Mouse (Mus musculus): ENCODE measurements around the gene Efemp2. TPM values are rescaled to one million over a fixed set of nuclear protein-coding genes. Genes with fewer than 3 reads are reported as not detected.

The Efemp2 gene
- polyA plus RNA-seq, 1 experiment from 2014 or later: 80.6 TPM

GRCm38 (mm10) chr19:5472857-5473256, 897 bp upstream of the Efemp2 start:
- no peaks in the 10 kb centered on the region for H3K27me3 ChIP-seq (replicated peaks; ENCODE audit: low read depth, poor library complexity, severe bottlenecking)
- peak overlapping the region; percentile 81; the same call in 1 of the 2 replicates for H3K4me3 ChIP-seq
- H3K36me3 ChIP-seq (replicated peaks): peaks cover 29% of the 10 kb centered on the region
- peaks cover 32% of the 10 kb centered on the region for H3K4me1 ChIP-seq
- H3K27ac ChIP-seq (replicated peaks): no peak overlapping the region
- H3K9me3 ChIP-seq: no peaks in the 10 kb centered on the region
- 80% methylated on average over 3 of the region's 3 CpGs for WGBS
- no peak for DNase-seq (ENCODE audit: low spot score)

DNA sequence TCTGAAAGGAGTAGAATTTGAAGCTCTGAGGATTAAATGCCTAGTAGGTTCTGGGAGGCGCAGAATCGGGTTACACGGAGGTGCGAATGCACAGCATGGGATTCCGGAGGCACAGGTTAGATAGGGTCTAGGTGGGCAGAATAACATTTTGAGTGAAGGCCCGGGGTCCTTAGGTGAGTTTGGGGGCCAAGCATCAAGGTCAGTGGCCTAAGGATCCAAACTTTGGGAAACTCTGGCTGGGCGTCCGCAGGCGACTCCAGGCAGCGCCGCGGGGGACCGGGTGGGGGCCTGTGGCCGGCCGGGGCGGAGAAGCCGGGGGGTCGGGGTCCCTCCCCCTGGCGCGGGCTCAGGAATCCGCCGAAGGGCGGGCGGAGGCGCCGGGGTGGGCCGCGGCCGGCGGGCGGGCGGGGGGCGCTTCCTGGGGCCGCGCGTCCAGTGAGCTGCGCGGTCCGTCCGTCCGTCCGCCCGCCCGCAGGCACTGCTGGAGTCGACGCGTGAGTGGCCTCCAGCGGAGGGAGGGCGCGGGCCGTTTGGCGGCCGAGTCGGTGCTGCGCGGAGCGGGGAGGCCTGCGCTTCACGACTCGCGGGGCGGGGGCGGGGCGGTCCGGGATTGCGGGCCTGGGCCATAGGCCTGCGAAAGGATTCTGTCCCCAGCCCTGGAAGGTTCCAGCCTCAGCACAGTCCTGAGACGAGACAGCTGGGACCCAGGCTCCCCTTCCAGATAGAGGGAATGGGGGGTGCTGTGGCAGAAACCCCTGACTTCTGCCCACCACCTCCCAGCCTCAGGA, 721 bp downstream of the Efemp2 start:
- Histone ChIP-seq H3K36me3 (replicated peaks) (peaks cover 36% of the 10 kb centered on the region), H3K27me3 (replicated peaks; ENCODE audit: low read depth, poor library complexity, severe bottlenecking) (no peaks in the 10 kb centered on the region), H3K9me3 (no peaks in the 10 kb centered on the region), H3K27ac (replicated peaks) (peak overlapping the region; percentile 95), H3K4me1 (peaks cover 32% of the 10 kb centered on the region), H3K4me3 (peak overlapping the region; percentile 81)
- peak; percentile 69 for DNase-seq (ENCODE audit: low spot score)
- 1% methylated on average over 68 of the region's 68 CpGs for WGBS

GRCm38 (mm10) chr19:5475069-5475714, 1.4 kb downstream of the Efemp2 start:
- H3K27ac ChIP-seq (replicated peaks): peak overlapping the region; percentile 95

DNA sequence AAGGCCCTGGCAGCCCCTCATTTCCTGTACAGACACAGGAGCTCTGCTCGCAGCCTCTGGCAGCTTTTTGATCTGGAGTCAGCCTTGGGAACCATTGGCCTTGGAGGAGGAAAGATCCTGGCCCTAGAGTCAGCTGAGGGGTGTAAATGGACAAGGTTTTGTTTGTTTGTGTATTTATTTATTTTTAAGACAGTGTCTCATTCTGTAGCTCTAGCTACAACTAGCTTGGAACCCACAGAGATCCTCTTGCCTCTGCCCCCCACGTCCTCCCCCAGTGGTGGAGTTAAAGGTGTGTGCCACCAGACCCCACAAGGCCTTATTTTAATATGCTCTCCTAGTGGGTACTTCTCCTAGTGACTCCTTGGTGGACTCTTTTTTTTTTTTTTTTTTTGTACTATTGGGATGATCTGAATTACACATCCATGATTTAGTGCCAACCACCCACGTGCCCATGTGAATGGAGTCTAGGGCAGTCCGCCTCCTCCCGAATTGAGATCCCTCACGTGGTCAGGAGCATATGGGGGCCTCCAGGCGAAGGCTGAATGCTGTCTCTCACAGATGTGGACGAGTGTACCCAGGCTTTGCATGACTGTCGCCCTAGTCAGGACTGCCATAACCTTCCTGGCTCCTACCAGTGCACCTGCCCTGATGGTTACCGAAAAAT, 3.4 kb downstream of the Efemp2 start:
- peaks cover 62% of the 10 kb centered on the region for H3K36me3 ChIP-seq (replicated peaks)
- DNase-seq (ENCODE audit: low spot score): no peak
- no peaks in the 10 kb centered on the region for H3K27me3 ChIP-seq (replicated peaks; ENCODE audit: low read depth, poor library complexity, severe bottlenecking)
- no peak overlapping the region for H3K27ac ChIP-seq (replicated peaks)
- 89% methylated on average over 10 of the region's 10 CpGs for WGBS
- no peaks in the 10 kb centered on the region for H3K9me3 ChIP-seq
- H3K4me3 ChIP-seq: no peak overlapping the region; the same call in 1 of the 2 replicates
- H3K4me1 ChIP-seq: peaks cover 32% of the 10 kb centered on the region

More at GRCm38 (mm10) chr19:5475069-5475714, 1.4 kb downstream of the Efemp2 start:
- H3K4me3 ChIP-seq: peak overlapping the region; percentile 81
- H3K36me3 ChIP-seq (replicated peaks): peaks cover 43% of the 10 kb centered on the region
- no peaks in the 10 kb centered on the region for H3K9me3 ChIP-seq
- 23% methylated on average over 13 of the region's 13 CpGs for WGBS
- H3K4me1 ChIP-seq: peaks cover 32% of the 10 kb centered on the region
- no peaks in the 10 kb centered on the region for H3K27me3 ChIP-seq (replicated peaks; ENCODE audit: low read depth, poor library complexity, severe bottlenecking)
- no peak for DNase-seq (ENCODE audit: low spot score)

DNA sequence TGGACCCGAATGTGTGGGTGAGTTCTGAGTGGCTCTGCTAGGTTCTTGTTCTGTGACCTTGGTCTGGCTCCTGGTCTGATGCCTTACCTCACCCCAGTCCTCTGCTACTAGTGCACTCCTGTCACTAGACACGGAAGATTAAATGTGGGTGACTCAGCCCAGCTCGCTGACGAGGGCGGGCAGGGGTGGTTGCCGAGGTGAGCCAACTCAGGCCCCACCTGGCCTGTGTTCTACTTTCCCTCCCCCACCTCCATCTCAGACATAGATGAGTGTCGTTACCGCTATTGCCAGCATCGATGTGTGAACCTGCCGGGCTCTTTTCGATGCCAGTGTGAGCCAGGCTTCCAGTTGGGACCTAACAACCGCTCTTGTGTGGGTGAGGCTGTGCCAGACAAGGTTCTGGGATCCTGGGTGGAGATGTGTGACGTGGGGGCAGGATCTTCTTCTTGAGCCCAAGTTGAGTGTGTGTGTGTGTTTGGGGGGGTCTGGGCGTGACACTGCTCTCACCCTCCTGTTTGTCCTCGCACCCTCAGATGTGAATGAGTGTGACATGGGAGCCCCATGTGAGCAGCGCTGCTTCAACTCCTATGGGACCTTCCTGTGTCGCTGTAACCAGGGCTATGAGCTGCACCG, 4.0 kb downstream of the Efemp2 start:
- Histone ChIP-seq H3K4me1 (peaks cover 32% of the 10 kb centered on the region), H3K27ac (replicated peaks) (no peak overlapping the region), H3K4me3 (no peak overlapping the region; the same call in 1 of the 2 replicates), H3K36me3 (replicated peaks) (peaks cover 69% of the 10 kb centered on the region), H3K9me3 (no peaks in the 10 kb centered on the region), H3K27me3 (replicated peaks; ENCODE audit: low read depth, poor library complexity, severe bottlenecking) (no peaks in the 10 kb centered on the region)
- WGBS: 92% methylated on average over 18 of the region's 18 CpGs
- no peak for DNase-seq (ENCODE audit: low spot score)

DNA sequence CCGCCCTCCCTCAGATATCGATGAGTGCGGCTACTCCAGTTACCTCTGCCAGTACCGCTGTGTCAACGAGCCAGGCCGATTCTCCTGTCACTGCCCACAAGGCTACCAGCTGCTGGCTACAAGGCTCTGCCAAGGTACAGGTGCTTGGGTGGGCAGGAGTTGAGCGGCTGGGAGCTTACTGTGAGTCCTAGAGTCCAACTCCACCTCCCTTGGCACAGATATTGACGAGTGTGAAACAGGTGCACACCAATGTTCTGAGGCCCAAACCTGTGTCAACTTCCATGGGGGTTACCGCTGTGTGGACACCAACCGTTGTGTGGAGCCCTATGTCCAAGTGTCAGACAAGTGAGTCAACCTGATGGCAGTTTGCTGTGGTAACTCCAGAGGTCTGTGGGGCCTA, 6.3 kb downstream of the Efemp2 start:
- H3K4me3 ChIP-seq: no peak overlapping the region
- H3K4me1 ChIP-seq: peaks cover 16% of the 10 kb centered on the region
- H3K27ac ChIP-seq (replicated peaks): no peak overlapping the region
- WGBS: 90% methylated on average over 10 of the region's 10 CpGs
- H3K27me3 ChIP-seq (replicated peaks; ENCODE audit: low read depth, poor library complexity, severe bottlenecking): no peaks in the 10 kb centered on the region
- H3K9me3 ChIP-seq: no peaks in the 10 kb centered on the region
- no peak for DNase-seq (ENCODE audit: low spot score)
- H3K36me3 ChIP-seq (replicated peaks): peaks cover 91% of the 10 kb centered on the region

DNA sequence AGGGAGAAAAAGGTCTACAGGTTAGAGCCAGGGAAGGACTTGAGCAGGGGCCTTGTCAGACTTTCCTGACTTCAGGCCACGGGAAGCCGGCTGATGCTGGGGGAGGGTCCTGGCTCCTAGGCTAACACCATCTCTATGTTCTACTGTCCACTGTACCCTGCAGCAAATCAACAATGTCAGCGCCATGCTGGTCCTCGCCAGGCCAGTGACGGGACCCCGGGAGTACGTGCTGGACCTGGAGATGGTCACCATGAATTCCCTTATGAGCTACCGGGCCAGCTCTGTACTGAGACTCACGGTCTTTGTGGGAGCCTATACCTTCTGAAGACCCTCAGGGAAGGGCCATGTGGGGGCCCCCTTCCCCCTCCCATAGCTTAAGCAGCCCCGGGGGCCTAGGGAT, 7.6 kb downstream of the Efemp2 start:
- peaks cover 97% of the 10 kb centered on the region for H3K36me3 ChIP-seq (replicated peaks)
- DNase-seq (ENCODE audit: low spot score): no peak
- WGBS: 89% methylated on average over 10 of the region's 10 CpGs
- H3K9me3 ChIP-seq: no peaks in the 10 kb centered on the region
- H3K4me1 ChIP-seq: peaks cover 6% of the 10 kb centered on the region
- H3K27me3 ChIP-seq (replicated peaks; ENCODE audit: low read depth, poor library complexity, severe bottlenecking): no peaks in the 10 kb centered on the region
- H3K27ac ChIP-seq (replicated peaks): no peak overlapping the region
- no peak overlapping the region for H3K4me3 ChIP-seq

GRCm38 (mm10) chr19:5483386-5484359, 9.9 kb downstream of the Efemp2 start:
- peaks cover 23% of the 10 kb centered on the region for H3K4me1 ChIP-seq
- H3K9me3 ChIP-seq: no peaks in the 10 kb centered on the region
- no peak overlapping the region for H3K27ac ChIP-seq (replicated peaks)
- peaks cover 80% of the 10 kb centered on the region for H3K36me3 ChIP-seq (replicated peaks)
- no peaks in the 10 kb centered on the region for H3K27me3 ChIP-seq (replicated peaks; ENCODE audit: low read depth, poor library complexity, severe bottlenecking)
- 93% methylated on average over 19 of the region's 19 CpGs for WGBS
- H3K4me3 ChIP-seq: no peak overlapping the region; the same call in 1 of the 2 replicates
- DNase-seq (ENCODE audit: low spot score): no peak

DNA sequence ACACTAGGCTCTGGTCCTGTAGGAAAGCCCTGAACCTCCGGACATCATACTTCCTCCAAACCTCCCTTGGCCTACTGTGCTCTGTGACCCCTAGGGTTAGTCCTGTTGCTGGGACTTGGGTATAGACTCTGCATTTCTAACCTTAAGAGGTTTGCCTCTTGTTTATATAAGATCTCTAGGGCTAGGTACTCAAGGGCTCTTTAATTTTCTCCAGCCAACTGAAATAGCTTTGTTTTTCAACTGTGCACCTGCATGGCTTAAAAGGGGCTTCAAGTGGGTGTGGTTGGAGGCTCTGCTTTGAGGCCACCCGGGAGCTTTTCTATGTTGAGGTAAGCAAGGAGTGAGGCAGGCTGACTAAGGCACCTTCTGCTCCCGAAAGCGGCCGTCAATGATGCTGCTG, 10.7 kb downstream of the Efemp2 start:
- H3K27me3 ChIP-seq (replicated peaks; ENCODE audit: low read depth, poor library complexity, severe bottlenecking): no peaks in the 10 kb centered on the region
- no peak for DNase-seq (ENCODE audit: low spot score)
- peaks cover 30% of the 10 kb centered on the region for H3K4me1 ChIP-seq
- H3K9me3 ChIP-seq: no peaks in the 10 kb centered on the region
- H3K36me3 ChIP-seq (replicated peaks): peaks cover 72% of the 10 kb centered on the region
- no peak overlapping the region for H3K27ac ChIP-seq (replicated peaks)
- WGBS: 90% methylated on average over 5 of the region's 5 CpGs
- H3K4me3 ChIP-seq: no peak overlapping the region

DNA sequence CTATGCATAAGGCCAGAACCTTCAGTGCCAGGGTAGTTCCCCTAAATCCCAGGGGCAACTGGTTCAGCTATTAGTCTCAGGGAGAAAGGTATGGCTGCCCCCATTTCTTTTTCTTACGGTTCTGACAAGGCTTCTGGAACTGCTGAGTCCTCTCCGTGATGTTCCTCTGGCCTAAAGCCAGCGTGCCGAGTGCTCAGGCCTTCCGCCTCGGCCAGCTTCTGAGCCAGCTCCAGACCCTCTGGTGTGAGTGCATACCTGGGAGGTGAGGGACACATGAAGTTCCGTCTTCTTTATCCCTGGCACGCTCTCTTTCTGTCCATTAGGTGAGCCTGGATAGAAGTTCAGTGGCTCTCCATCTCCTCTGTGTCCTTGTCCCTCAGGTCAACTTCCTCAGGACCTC, 11.6 kb downstream of the Efemp2 start:
- no peak overlapping the region for H3K4me3 ChIP-seq
- H3K27ac ChIP-seq (replicated peaks): no peak overlapping the region
- DNase-seq (ENCODE audit: low spot score): no peak
- H3K9me3 ChIP-seq: no peaks in the 10 kb centered on the region
- H3K4me1 ChIP-seq: peaks cover 36% of the 10 kb centered on the region
- H3K36me3 ChIP-seq (replicated peaks): peaks cover 63% of the 10 kb centered on the region
- 94% methylated on average over 8 of the region's 8 CpGs for WGBS
- no peaks in the 10 kb centered on the region for H3K27me3 ChIP-seq (replicated peaks; ENCODE audit: low read depth, poor library complexity, severe bottlenecking)

DNA sequence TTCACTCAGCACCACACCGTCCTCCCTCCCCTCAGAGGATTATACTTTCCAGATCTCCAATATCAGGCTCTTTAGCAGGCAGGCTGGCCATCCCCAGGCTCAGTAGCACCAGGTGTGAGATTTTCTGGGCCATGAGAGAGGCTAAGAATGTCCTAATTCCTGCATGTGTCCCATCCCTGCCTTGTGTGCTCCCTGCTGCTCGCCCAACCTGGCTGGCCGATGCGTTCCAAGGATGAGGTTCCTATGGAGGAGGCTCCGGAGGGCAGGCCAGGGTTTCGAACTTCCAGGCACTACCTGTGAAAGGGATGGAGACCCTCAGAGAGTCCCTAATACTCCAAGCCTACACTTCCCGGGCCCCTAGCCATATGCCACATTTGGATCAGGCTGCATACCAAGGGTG, 12.1 kb downstream of the Efemp2 start:
- H3K4me1 ChIP-seq: peaks cover 36% of the 10 kb centered on the region
- no peak for DNase-seq (ENCODE audit: low spot score)
- no peaks in the 10 kb centered on the region for H3K9me3 ChIP-seq
- 93% methylated on average over 7 of the region's 7 CpGs for WGBS
- H3K36me3 ChIP-seq (replicated peaks): peaks cover 59% of the 10 kb centered on the region
- 0 out of 2 replicates have a peak overlapping the region, but pooled peaks have one; percentile 22 for H3K27ac ChIP-seq (replicated peaks)
- H3K27me3 ChIP-seq (replicated peaks; ENCODE audit: low read depth, poor library complexity, severe bottlenecking): no peaks in the 10 kb centered on the region
- H3K4me3 ChIP-seq: 0 out of 2 replicates have a peak overlapping the region, but pooled peaks have one; percentile 89

Data from embryonic facial prominence, embryonic 10.5 days (tissue).